Mouse (Mus musculus): Measurements from ENCODE around the gene Myb. TPM values are rescaled to one million over a fixed set of nuclear protein-coding genes. Genes with fewer than 3 reads are reported as not detected.

Myb gene
- polyA plus RNA-seq, 1 experiment from 2014 or later, result 4.6 TPM

- Histone ChIP-seq H3K4me1 (peaks cover 22% of the 10 kb centered on the region), H3K9me3 (no peaks in the 10 kb centered on the region), H3K4me3 (no peak overlapping the region), H3K9ac (no peak overlapping the region), H3K27me3 (no peaks in the 10 kb centered on the region), H3K4me2 (replicated peaks) (no peak overlapping the region), H3K36me3 (no peaks in the 10 kb centered on the region), H3K27ac (no peak overlapping the region)
- no peak for ATAC-seq (ENCODE audit: low FRiP score, low read depth)
- WGBS, result 85% methylated on average over 8 of the region's 8 CpGs
Measured at GRCm38 (mm10) chr10:21090922-21091700, 69.7 kb downstream of the Myb start.

GRCm38 (mm10) chr10:21089541-21089940, 71.2 kb downstream of the Myb start:
- WGBS, result 45% methylated on average over 3 of the region's 3 CpGs
- Histone ChIP-seq H3K4me1 (peaks cover 22% of the 10 kb centered on the region), H3K36me3 (no peaks in the 10 kb centered on the region), H3K27ac (no peak overlapping the region), H3K4me3 (no peak overlapping the region), H3K9ac (no peak overlapping the region), H3K9me3 (no peaks in the 10 kb centered on the region), H3K27me3 (no peaks in the 10 kb centered on the region), H3K4me2 (replicated peaks) (no peak overlapping the region)
- no peak for ATAC-seq (ENCODE audit: low FRiP score, low read depth)

- ATAC-seq (ENCODE audit: low FRiP score, low read depth), result no peak
- WGBS, result 49% methylated on average over 3 of the region's 3 CpGs
Measured at GRCm38 (mm10) chr10:21087614-21088232, 73.1 kb downstream of the Myb start.

GRCm38 (mm10) chr10:21085044-21085443, 75.7 kb downstream of the Myb start:
- H3K4me3 ChIP-seq, result no peak overlapping the region
- no peak overlapping the region for H3K4me2 ChIP-seq (replicated peaks)
- H3K9me3 ChIP-seq, result no peaks in the 10 kb centered on the region
- no peak overlapping the region for H3K27ac ChIP-seq
- no peak overlapping the region for H3K9ac ChIP-seq
- 0 out of 2 replicates have a peak, but pooled peaks cover 5% of the 10 kb centered on the region for H3K4me1 ChIP-seq
- ATAC-seq (ENCODE audit: low FRiP score, low read depth), result no peak
- 74% methylated on average over 5 of the region's 5 CpGs for WGBS
- H3K36me3 ChIP-seq, result no peaks in the 10 kb centered on the region
- no peaks in the 10 kb centered on the region for H3K27me3 ChIP-seq

More at GRCm38 (mm10) chr10:21087614-21088232, 73.1 kb downstream of the Myb start:
- peaks cover 17% of the 10 kb centered on the region for H3K4me1 ChIP-seq
- no peak overlapping the region for H3K27ac ChIP-seq
- H3K9me3 ChIP-seq, result no peaks in the 10 kb centered on the region
- H3K36me3 ChIP-seq, result no peaks in the 10 kb centered on the region
- H3K4me2 ChIP-seq (replicated peaks), result no peak overlapping the region
- no peaks in the 10 kb centered on the region for H3K27me3 ChIP-seq
- no peak overlapping the region for H3K9ac ChIP-seq
- no peak overlapping the region for H3K4me3 ChIP-seq

- 0 out of 2 replicates have a peak, but pooled peaks cover 5% of the 10 kb centered on the region for H3K4me1 ChIP-seq
- WGBS, result 77% methylated on average over 8 of the region's 8 CpGs
- H3K4me2 ChIP-seq (replicated peaks), result no peak overlapping the region
- no peaks in the 10 kb centered on the region for H3K36me3 ChIP-seq
- H3K4me3 ChIP-seq, result no peak overlapping the region
- no peak overlapping the region for H3K27ac ChIP-seq
- ATAC-seq (ENCODE audit: low FRiP score, low read depth), result no peak
- no peaks in the 10 kb centered on the region for H3K9me3 ChIP-seq
- H3K9ac ChIP-seq, result no peak overlapping the region
- H3K27me3 ChIP-seq, result no peaks in the 10 kb centered on the region
Measured at GRCm38 (mm10) chr10:21083391-21083918, 77.3 kb downstream of the Myb start.

GRCm38 (mm10) chr10:21082447-21082846, 78.3 kb downstream of the Myb start:
- no peak overlapping the region for H3K27ac ChIP-seq
- H3K4me2 ChIP-seq (replicated peaks), result no peak overlapping the region
- H3K9ac ChIP-seq, result no peak overlapping the region
- WGBS, result 75% methylated on average over 8 of the region's 8 CpGs
- ATAC-seq (ENCODE audit: low FRiP score, low read depth), result no peak
- no peaks in the 10 kb centered on the region for H3K27me3 ChIP-seq
- no peaks in the 10 kb centered on the region for H3K9me3 ChIP-seq
- H3K36me3 ChIP-seq, result no peaks in the 10 kb centered on the region
- no peak overlapping the region for H3K4me3 ChIP-seq
- H3K4me1 ChIP-seq, result no peaks in the 10 kb centered on the region

GRCm38 (mm10) chr10:21077151-21077719, 83.5 kb downstream of the Myb start:
- WGBS, result 75% methylated on average over 14 of the region's 14 CpGs
- H3K4me2 ChIP-seq (replicated peaks), result no peak overlapping the region
- no peak overlapping the region for H3K9ac ChIP-seq

GRCm38 (mm10) chr10:21076731-21077130, 84.1 kb downstream of the Myb start:
- no peaks in the 10 kb centered on the region for H3K9me3 ChIP-seq
- no peaks in the 10 kb centered on the region for H3K27me3 ChIP-seq
- no peaks in the 10 kb centered on the region for H3K36me3 ChIP-seq
- H3K9ac ChIP-seq, result no peak overlapping the region
- H3K4me3 ChIP-seq, result no peak overlapping the region
- no peak overlapping the region for H3K4me2 ChIP-seq (replicated peaks)
- no peak for ATAC-seq (ENCODE audit: low FRiP score, low read depth)
- WGBS, result 89% methylated on average over 7 of the region's 7 CpGs
- H3K4me1 ChIP-seq, result no peaks in the 10 kb centered on the region
- H3K27ac ChIP-seq, result no peak overlapping the region

More at GRCm38 (mm10) chr10:21077151-21077719, 83.5 kb downstream of the Myb start:
- H3K27me3 ChIP-seq, result no peaks in the 10 kb centered on the region
- H3K4me3 ChIP-seq, result no peak overlapping the region
- H3K9me3 ChIP-seq, result no peaks in the 10 kb centered on the region
- H3K36me3 ChIP-seq, result no peaks in the 10 kb centered on the region
- no peak for ATAC-seq (ENCODE audit: low FRiP score, low read depth)
- H3K27ac ChIP-seq, result no peak overlapping the region
- no peaks in the 10 kb centered on the region for H3K4me1 ChIP-seq

GRCm38 (mm10) chr10:21076137-21076536, 84.6 kb downstream of the Myb start:
- no peaks in the 10 kb centered on the region for H3K36me3 ChIP-seq
- no peak overlapping the region for H3K27ac ChIP-seq
- no peaks in the 10 kb centered on the region for H3K27me3 ChIP-seq
- H3K4me2 ChIP-seq (replicated peaks), result no peak overlapping the region
- no peak overlapping the region for H3K9ac ChIP-seq
- 88% methylated on average over 1 of the region's 1 CpGs for WGBS
- no peaks in the 10 kb centered on the region for H3K4me1 ChIP-seq
- H3K9me3 ChIP-seq, result no peaks in the 10 kb centered on the region
- ATAC-seq (ENCODE audit: low FRiP score, low read depth), result no peak
- H3K4me3 ChIP-seq, result no peak overlapping the region

Other genes with a start within 250 kb of the Myb start
- gene Ahi1, start 208.4 kb downstream of the Myb start, polyA plus RNA-seq (2015; fragmentation: Nextera tagmentation; extraction: Ambion mirVana), result 9.5 and 9.9 TPM in 2 replicates
- gene Hbs1l, start 135.0 kb upstream of the Myb start, polyA plus RNA-seq (2015; fragmentation: Nextera tagmentation; extraction: Ambion mirVana), result 94.9 and 96.7 TPM in 2 replicates
- 0.14 TPM in 1 of 2 replicates, not detected in the other for gene Aldh8a1, start 216.3 kb upstream of the Myb start, polyA plus RNA-seq (2015; fragmentation: Nextera tagmentation; extraction: Ambion mirVana)